Mouse (Mus musculus): ENCODE measurements around the gene Dbnl. TPM values are rescaled to one million over a fixed set of nuclear protein-coding genes. Genes with fewer than 3 reads are reported as not detected.
A peak's percentile ranks its signal among the peaks of the same experiment; 100 is the strongest.

The Dbnl gene
- polyA plus RNA-seq (2014; fragmentation: Nextera tagmentation; extraction: Ambion mirVana) = 65.6 and 71.2 TPM in 2 replicates

GRCm38 (mm10) chr11:5788056-5789014 is at the start of gene Dbnl:
Dbnl (plus strand) TSS chr11:5788488.
- no peaks in the 10 kb centered on the region for H3K9me3 ChIP-seq (ENCODE audit: control insufficient read depth, low read length)
- peak within 1 kb of the TSS; percentile 95 for H3K4me2 ChIP-seq (ENCODE audit: low read length)
- WGBS = under 1% methylated on average over 74 of the region's 74 CpGs
- H3K27ac ChIP-seq (replicated peaks in 1 of 2; ENCODE audit: control insufficient read depth in 1 of 2, insufficient read depth in 1 of 2, low read depth in 2 of 2, low read length in 2 of 2) = peak within 1 kb of the TSS; percentile 88 to 90
- ATAC-seq (ENCODE audit: insufficient number of reproducible peaks, insufficient read depth, low FRiP score, low read depth) = peak; percentile 91
- peaks cover 25% of the 10 kb centered on the region for H3K36me3 ChIP-seq (ENCODE audit: control insufficient read depth, insufficient read depth, low read length)
- peak within 1 kb of the TSS; percentile 93 for H3K9ac ChIP-seq (ENCODE audit: low read length)
- H3K4me3 ChIP-seq (ENCODE audit: control insufficient read depth in 1 of 2, insufficient read depth in 1 of 2, low read depth in 1 of 2, low read length in 2 of 2) = peak within 1 kb of the TSS; percentile 76 to 88
- H3K4me1 ChIP-seq (ENCODE audit: control insufficient read depth in 2 of 2, insufficient read depth in 2 of 2, low read length in 2 of 2) = peaks cover 6 to 19% of the 10 kb centered on the region in 2 experiments; a peak in 3 of 4 replicates
- H3K27me3 ChIP-seq (ENCODE audit: control insufficient read depth, insufficient read depth, low read length) = no peaks in the 10 kb centered on the region

- H3K4me2 ChIP-seq (ENCODE audit: low read length) = peak overlapping the region; percentile 31
- peak overlapping the region; percentile 21; the same call in 1 of the 2 replicates for H3K9ac ChIP-seq (ENCODE audit: low read length)
- peaks cover 18 to 33% of the 10 kb centered on the region in 2 experiments for H3K4me1 ChIP-seq (ENCODE audit: control insufficient read depth in 2 of 2, insufficient read depth in 2 of 2, low read length in 2 of 2)
- WGBS = 51% methylated on average over 5 of the region's 5 CpGs
- no peaks in the 10 kb centered on the region for H3K9me3 ChIP-seq (ENCODE audit: control insufficient read depth, low read length)
- H3K36me3 ChIP-seq (ENCODE audit: control insufficient read depth, insufficient read depth, low read length) = no peaks in the 10 kb centered on the region
- H3K27ac ChIP-seq (replicated peaks in 1 of 2; ENCODE audit: control insufficient read depth in 1 of 2, insufficient read depth in 1 of 2, low read depth in 2 of 2, low read length in 2 of 2) = peak overlapping the region; percentile 29 to 64; a peak in 3 of 4 replicates
- no peak for ATAC-seq (ENCODE audit: insufficient number of reproducible peaks, insufficient read depth, low FRiP score, low read depth)
- no peak overlapping the region for H3K4me3 ChIP-seq (ENCODE audit: control insufficient read depth in 1 of 2, insufficient read depth in 1 of 2, low read depth in 1 of 2, low read length in 2 of 2)
- no peaks in the 10 kb centered on the region for H3K27me3 ChIP-seq (ENCODE audit: control insufficient read depth, insufficient read depth, low read length)
Observed at GRCm38 (mm10) chr11:5738888-5739632, 49.2 kb upstream of the Dbnl start.

- Histone ChIP-seq H3K27ac (replicated peaks in 1 of 2; ENCODE audit: control insufficient read depth in 1 of 2, insufficient read depth in 1 of 2, low read depth in 2 of 2, low read length in 2 of 2) (peak overlapping the region; percentile 71 to 97), H3K4me3 (ENCODE audit: control insufficient read depth in 1 of 2, insufficient read depth in 1 of 2, low read depth in 1 of 2, low read length in 2 of 2) (peak overlapping the region; percentile 3 to 95; a peak in 3 of 4 replicates), H3K27me3 (ENCODE audit: control insufficient read depth, insufficient read depth, low read length) (no peaks in the 10 kb centered on the region), H3K9me3 (ENCODE audit: control insufficient read depth, low read length) (no peaks in the 10 kb centered on the region), H3K9ac (ENCODE audit: low read length) (peak overlapping the region; percentile 98), H3K4me1 (ENCODE audit: control insufficient read depth in 2 of 2, insufficient read depth in 2 of 2, low read length in 2 of 2) (peaks cover 11 to 25% of the 10 kb centered on the region in 2 experiments), H3K36me3 (ENCODE audit: control insufficient read depth, insufficient read depth, low read length) (no peaks in the 10 kb centered on the region), H3K4me2 (ENCODE audit: low read length) (peak overlapping the region; percentile 64)
- ATAC-seq (ENCODE audit: insufficient number of reproducible peaks, insufficient read depth, low FRiP score, low read depth) = no peak
- WGBS = 51% methylated on average over 3 of the region's 3 CpGs
Observed at GRCm38 (mm10) chr11:5739846-5740245, 48.4 kb upstream of the Dbnl start.

GRCm38 (mm10) chr11:5740599-5740964 is 47.7 kb upstream of the Dbnl start:
- peak overlapping the region; percentile 93 to 97 for H3K27ac ChIP-seq (replicated peaks in 1 of 2; ENCODE audit: control insufficient read depth in 1 of 2, insufficient read depth in 1 of 2, low read depth in 2 of 2, low read length in 2 of 2)
- H3K36me3 ChIP-seq (ENCODE audit: control insufficient read depth, insufficient read depth, low read length) = no peaks in the 10 kb centered on the region
- H3K9ac ChIP-seq (ENCODE audit: low read length) = peak overlapping the region; percentile 98
- no peaks in the 10 kb centered on the region for H3K27me3 ChIP-seq (ENCODE audit: control insufficient read depth, insufficient read depth, low read length)
- H3K4me1 ChIP-seq (ENCODE audit: control insufficient read depth in 2 of 2, insufficient read depth in 2 of 2, low read length in 2 of 2) = peaks cover 9 to 18% of the 10 kb centered on the region in 2 experiments
- peak; percentile 41 for ATAC-seq (ENCODE audit: insufficient number of reproducible peaks, insufficient read depth, low FRiP score, low read depth)
- H3K4me3 ChIP-seq (ENCODE audit: control insufficient read depth in 1 of 2, insufficient read depth in 1 of 2, low read depth in 1 of 2, low read length in 2 of 2) = peak overlapping the region; percentile 87 to 95
- H3K9me3 ChIP-seq (ENCODE audit: control insufficient read depth, low read length) = no peaks in the 10 kb centered on the region
- peak overlapping the region; percentile 64 for H3K4me2 ChIP-seq (ENCODE audit: low read length)
- WGBS = under 1% methylated on average over 26 of the region's 26 CpGs

- H3K36me3 ChIP-seq (ENCODE audit: control insufficient read depth, insufficient read depth, low read length) = no peaks in the 10 kb centered on the region
- H3K27ac ChIP-seq (replicated peaks in 1 of 2; ENCODE audit: control insufficient read depth in 1 of 2, insufficient read depth in 1 of 2, low read depth in 2 of 2, low read length in 2 of 2) = peak overlapping the region; percentile 93 to 97
- no peaks in the 10 kb centered on the region for H3K9me3 ChIP-seq (ENCODE audit: control insufficient read depth, low read length)
- peak overlapping the region; percentile 87 to 95 for H3K4me3 ChIP-seq (ENCODE audit: control insufficient read depth in 1 of 2, insufficient read depth in 1 of 2, low read depth in 1 of 2, low read length in 2 of 2)
- H3K9ac ChIP-seq (ENCODE audit: low read length) = peak overlapping the region; percentile 98
- ATAC-seq (ENCODE audit: insufficient number of reproducible peaks, insufficient read depth, low FRiP score, low read depth) = peak; percentile 90
- no peaks in the 10 kb centered on the region for H3K27me3 ChIP-seq (ENCODE audit: control insufficient read depth, insufficient read depth, low read length)
- peaks cover 9 to 17% of the 10 kb centered on the region in 2 experiments for H3K4me1 ChIP-seq (ENCODE audit: control insufficient read depth in 2 of 2, insufficient read depth in 2 of 2, low read length in 2 of 2)
- H3K4me2 ChIP-seq (ENCODE audit: low read length) = peak overlapping the region; percentile 64
- WGBS = 2% methylated on average over 38 of the region's 50 CpGs
Observed at GRCm38 (mm10) chr11:5740965-5741627, 47.2 kb upstream of the Dbnl start.

GRCm38 (mm10) chr11:5742106-5742505 is 46.2 kb upstream of the Dbnl start:
- H3K36me3 ChIP-seq (ENCODE audit: control insufficient read depth, insufficient read depth, low read length) = no peaks in the 10 kb centered on the region
- no peaks in the 10 kb centered on the region for H3K27me3 ChIP-seq (ENCODE audit: control insufficient read depth, insufficient read depth, low read length)

GRCm38 (mm10) chr11:5744951-5745350 is 43.3 kb upstream of the Dbnl start:
- Histone ChIP-seq H3K27ac (replicated peaks in 1 of 2; ENCODE audit: control insufficient read depth in 1 of 2, insufficient read depth in 1 of 2, low read depth in 2 of 2, low read length in 2 of 2) (no peak overlapping the region), H3K9me3 (ENCODE audit: control insufficient read depth, low read length) (peaks cover 3% of the 10 kb centered on the region; the same call in 1 of the 2 replicates), H3K27me3 (ENCODE audit: control insufficient read depth, insufficient read depth, low read length) (no peaks in the 10 kb centered on the region), H3K4me1 (ENCODE audit: control insufficient read depth in 2 of 2, insufficient read depth in 2 of 2, low read length in 2 of 2) (0 out of 4 replicates have a peak, but pooled peaks cover 0 to 2% of the 10 kb centered on the region in 2 experiments), H3K4me2 (ENCODE audit: low read length) (no peak overlapping the region), H3K9ac (ENCODE audit: low read length) (no peak overlapping the region), H3K36me3 (ENCODE audit: control insufficient read depth, insufficient read depth, low read length) (no peaks in the 10 kb centered on the region), H3K4me3 (ENCODE audit: control insufficient read depth in 1 of 2, insufficient read depth in 1 of 2, low read depth in 1 of 2, low read length in 2 of 2) (no peak overlapping the region)
- WGBS = 81% methylated on average over 2 of the region's 2 CpGs
- ATAC-seq (ENCODE audit: insufficient number of reproducible peaks, insufficient read depth, low FRiP score, low read depth) = no peak

More at GRCm38 (mm10) chr11:5742106-5742505, 46.2 kb upstream of the Dbnl start:
- no peak for ATAC-seq (ENCODE audit: insufficient number of reproducible peaks, insufficient read depth, low FRiP score, low read depth)
- H3K4me1 ChIP-seq (ENCODE audit: control insufficient read depth in 2 of 2, insufficient read depth in 2 of 2, low read length in 2 of 2) = peaks cover 9 to 17% of the 10 kb centered on the region in 2 experiments
- H3K9ac ChIP-seq (ENCODE audit: low read length) = no peak overlapping the region
- no peak overlapping the region for H3K27ac ChIP-seq (replicated peaks in 1 of 2; ENCODE audit: control insufficient read depth in 1 of 2, insufficient read depth in 1 of 2, low read depth in 2 of 2, low read length in 2 of 2)
- no peak overlapping the region for H3K4me3 ChIP-seq (ENCODE audit: control insufficient read depth in 1 of 2, insufficient read depth in 1 of 2, low read depth in 1 of 2, low read length in 2 of 2)
- peaks cover 3% of the 10 kb centered on the region; the same call in 1 of the 2 replicates for H3K9me3 ChIP-seq (ENCODE audit: control insufficient read depth, low read length)
- no peak overlapping the region for H3K4me2 ChIP-seq (ENCODE audit: low read length)
- WGBS = 68% methylated on average over 7 of the region's 7 CpGs
